In genomic region chr15:8129281-8129680, GRCm38 (mm10) we compare ENCODE assay signal across 21 mouse cellular contexts. TPM values are rescaled to one million over a fixed set of nuclear protein-coding genes. Genes with fewer than 3 reads are reported as not detected.
DNase-seq lines count a peak whose midpoint lies in the region; ATAC-seq and TF ChIP-seq lines count a peak whose summit lies in the region.
"Had no signal": no experiment of that assay in that cellular context is flagged by ENCODE, and none has a peak within 500 bp of the region (broad histone marks: within the 10 kb centered on the region; RNA-seq: fewer than 3 reads in every experiment).

No protein-coding gene starts in this region.

- no peak for DNase-seq in kidney, postnatal 0 days (ENCODE audit: low spot score)
- peak; percentile 16 for DNase-seq in A20 (ENCODE audit: low read depth, low spot score)
- peak; percentile 17 for DNase-seq in NIH3T3 (ENCODE audit: low read depth)
- no peak for DNase-seq in adipocyte (ENCODE audit: low spot score)
- DNase-seq in ovary, postnatal 36 days (ENCODE audit: low spot score) = no peak
- no peak for DNase-seq in heart, embryonic 10.5 days (ENCODE audit: low spot score)
- DNase-seq: adrenal gland, postnatal 36 days; cerebellum, adult 9-11 months; kidney, adult 18-20 months; kidney, postnatal 10 days; liver, postnatal 0 days; lung, postnatal 10 days; midbrain, embryonic 14.5 days; right cerebral cortex, adult 18-20 months had no signal

- no peaks in the 10 kb centered on the region for H3K27me3 ChIP-seq in kidney, postnatal 0 days (ENCODE audit: insufficient read depth, low read length)
- no peaks in the 10 kb centered on the region for H3K27me3 ChIP-seq in kidney, embryonic 14.5 days (ENCODE audit: control insufficient read depth, insufficient read depth, low read length)
- no peaks in the 10 kb centered on the region for H3K27me3 ChIP-seq in heart, embryonic 10.5 days (ENCODE audit: insufficient read depth, poor library complexity, severe bottlenecking)
- H3K27me3 ChIP-seq: embryonic facial prominence, embryonic 12.5 days; limb, embryonic 12.5 days; neural tube, embryonic 12.5 days had no signal

- no peak for ATAC-seq in kidney, postnatal 0 days (replicated peaks; ENCODE audit: low FRiP score, low read depth)
- ATAC-seq in kidney, embryonic 14.5 days (ENCODE audit: low FRiP score, low TSS enrichment) = no peak
- ATAC-seq in megakaryocyte progenitor cell, adult 5-6 weeks (replicated peaks; ENCODE audit: poor library complexity) = peak; percentile 69
- ATAC-seq: hindbrain, embryonic 16.5 days; liver, postnatal 0 days had no signal

- H3K27ac ChIP-seq in kidney, postnatal 0 days = no peak overlapping the region
- no peak overlapping the region for H3K27ac ChIP-seq in kidney, embryonic 14.5 days (ENCODE audit: low read depth, low read length)
- no peak overlapping the region for H3K27ac ChIP-seq in heart, embryonic 10.5 days
- H3K27ac ChIP-seq: embryonic facial prominence, embryonic 12.5 days; limb, embryonic 12.5 days; neural tube, embryonic 12.5 days had no signal

- no peak overlapping the region for H3K4me2 ChIP-seq in kidney, postnatal 0 days (ENCODE audit: low read length)
- no peak overlapping the region for H3K4me2 ChIP-seq in kidney, embryonic 14.5 days (replicated peaks; ENCODE audit: low read depth, low read length)
- H3K4me2 ChIP-seq: embryonic facial prominence, embryonic 12.5 days; limb, embryonic 12.5 days; liver, embryonic 11.5 days; neural tube, embryonic 12.5 days had no signal

- TF ChIP-seq CTCF in kidney, postnatal 0 days (IDR thresholded peaks at IDR 0.05; ENCODE audit: low read depth) = peak; percentile 31

- no peaks in the 10 kb centered on the region for H3K9me3 ChIP-seq in kidney, postnatal 0 days (replicated peaks; ENCODE audit: low read length)
- H3K9me3 ChIP-seq in kidney, embryonic 14.5 days (ENCODE audit: control insufficient read depth, low read length) = no peaks in the 10 kb centered on the region
- no peaks in the 10 kb centered on the region for H3K9me3 ChIP-seq in heart, embryonic 10.5 days
- H3K9me3 ChIP-seq: embryonic facial prominence, embryonic 12.5 days; limb, embryonic 12.5 days; neural tube, embryonic 12.5 days had no signal

- 60% methylated on average over 1 of the region's 1 CpGs for WGBS in kidney, postnatal 0 days
- 74% methylated on average over 1 of the region's 1 CpGs for WGBS in kidney, embryonic 14.5 days
- 88% methylated on average over 1 of the region's 1 CpGs for WGBS in heart, embryonic 10.5 days

- H3K4me3 ChIP-seq in kidney, postnatal 0 days (replicated peaks; ENCODE audit: low read depth, low read length) = no peak overlapping the region
- H3K4me3 ChIP-seq in kidney, embryonic 14.5 days (ENCODE audit: low read length) = no peak overlapping the region
- no peak overlapping the region for H3K4me3 ChIP-seq in heart, embryonic 10.5 days
- H3K4me3 ChIP-seq: embryonic facial prominence, embryonic 12.5 days; limb, embryonic 12.5 days; neural tube, embryonic 12.5 days had no signal

- H3K9ac ChIP-seq in kidney, postnatal 0 days (ENCODE audit: low read depth, low read length) = no peak overlapping the region
- H3K9ac ChIP-seq in kidney, embryonic 14.5 days (ENCODE audit: low read depth, low read length) = no peak overlapping the region
- H3K9ac ChIP-seq: embryonic facial prominence, embryonic 12.5 days; limb, embryonic 12.5 days; liver, postnatal 0 days; neural tube, embryonic 12.5 days had no signal

- H3K36me3 ChIP-seq in kidney, postnatal 0 days (ENCODE audit: insufficient read depth, low read length) = peaks cover 64% of the 10 kb centered on the region
- H3K36me3 ChIP-seq in kidney, embryonic 14.5 days (ENCODE audit: control insufficient read depth, insufficient read depth, low read length) = peaks cover 82% of the 10 kb centered on the region
- peaks cover 95% of the 10 kb centered on the region for H3K36me3 ChIP-seq in heart, embryonic 10.5 days

- H3K4me1 ChIP-seq in kidney, postnatal 0 days (replicated peaks; ENCODE audit: insufficient read depth, low read length) = no peaks in the 10 kb centered on the region
- H3K4me1 ChIP-seq in kidney, embryonic 14.5 days (ENCODE audit: control insufficient read depth, insufficient read depth, low read length) = no peaks in the 10 kb centered on the region
- H3K4me1 ChIP-seq in heart, embryonic 10.5 days = no peaks in the 10 kb centered on the region
- H3K4me1 ChIP-seq: embryonic facial prominence, embryonic 12.5 days; limb, embryonic 12.5 days; neural tube, embryonic 12.5 days had no signal

RNA-seq across cellular contexts. Expression of gene Nup155, which starts 20.2 kb away (rescaled TPM):
- 7.2 and 8.3 TPM in 2 replicates for polyA plus RNA-seq in kidney, postnatal 0 days (2015; fragmentation: Nextera tagmentation; extraction: Ambion mirVana)
- polyA plus RNA-seq in kidney, embryonic 14.5 days (2014; fragmentation: Nextera tagmentation; extraction: Ambion mirVana) = 16.6 and 27.1 TPM in 2 replicates
- 46.8 and 61.2 TPM in 2 replicates for total RNA-seq in megakaryocyte progenitor cell, adult 5-6 weeks (2015)
- 47.9 and 57.7 TPM in 2 replicates for total RNA-seq in megakaryocyte progenitor cell, adult 5-6 weeks (2017)
- polyA plus RNA-seq in heart, embryonic 10.5 days (2016; fragmentation: Nextera tagmentation; extraction: Ambion mirVana) = 20.6 and 23.0 TPM in 2 replicates

RNA-seq across cellular contexts. Expression of gene Wdr70, which starts 30.3 kb away (rescaled TPM):
- 39.5 and 46.3 TPM in 2 replicates for polyA plus RNA-seq in kidney, postnatal 0 days (2015; fragmentation: Nextera tagmentation; extraction: Ambion mirVana)
- polyA plus RNA-seq in kidney, embryonic 14.5 days (2014; fragmentation: Nextera tagmentation; extraction: Ambion mirVana) = 56.9 and 64.1 TPM in 2 replicates
- total RNA-seq in megakaryocyte progenitor cell, adult 5-6 weeks (2015) = 44.7 and 49.8 TPM in 2 replicates
- total RNA-seq in megakaryocyte progenitor cell, adult 5-6 weeks (2017) = 40.1 and 45.4 TPM in 2 replicates
- 47.1 and 51.6 TPM in 2 replicates for polyA plus RNA-seq in heart, embryonic 10.5 days (2016; fragmentation: Nextera tagmentation; extraction: Ambion mirVana)

RNA-seq across cellular contexts. Expression of gene Cplane1, which starts 39.6 kb away (rescaled TPM):
- polyA plus RNA-seq in kidney, postnatal 0 days (2015; fragmentation: Nextera tagmentation; extraction: Ambion mirVana) = 5.4 and 5.6 TPM in 2 replicates
- polyA plus RNA-seq in kidney, embryonic 14.5 days (2014; fragmentation: Nextera tagmentation; extraction: Ambion mirVana) = 13.8 and 18.3 TPM in 2 replicates
- total RNA-seq in megakaryocyte progenitor cell, adult 5-6 weeks (2015) = 3.2 and 3.5 TPM in 2 replicates
- 2.5 TPM in 2 replicates for total RNA-seq in megakaryocyte progenitor cell, adult 5-6 weeks (2017)
- 6.0 and 6.9 TPM in 2 replicates for polyA plus RNA-seq in heart, embryonic 10.5 days (2016; fragmentation: Nextera tagmentation; extraction: Ambion mirVana)

Comparison
In these comparisons a context has a peak if more than half of its experiments do, and no peak if none do; other contexts are left out.
1. DNase-seq: peak in A20 (single experiment) and NIH3T3 (single experiment); none in kidney, postnatal 0 days (single experiment), adipocyte (single experiment), ovary, postnatal 36 days (single experiment) and heart, embryonic 10.5 days (single experiment).